Mouse (Mus musculus) cerebellum, adult 2 months (tissue): ENCODE data around the gene Oprd1.

Experiments
- CTCF ChIP-seq: fragments of 200-500 bp; IDR thresholded peaks from 2 replicates; pipeline ENCODE4 v1.5.1; 2011; ENCODE audit warnings: low read depth, mild to moderate bottlenecking, control low read depth, low read length, moderate library complexity, borderline replicate concordance; ENCODE audit not compliant: insufficient read depth
- POLR2A ChIP-seq: fragments of 200-500 bp; IDR thresholded peaks from 2 replicates; pipeline ENCODE4 v1.6.1; 2011; ENCODE audit warnings: low read length, control low read depth, borderline replicate concordance; ENCODE audit not compliant: insufficient read depth

GRCm38 (mm10) chr4:132093136-132093535, 51.1 kb downstream of the Oprd1 start:
- TF ChIP-seq CTCF, result no peak
- no peak for TF ChIP-seq POLR2A
